Mouse (Mus musculus): Measurements from ENCODE around the gene Kctd12. TPM values are rescaled to one million over a fixed set of nuclear protein-coding genes. Genes with fewer than 3 reads are reported as not detected.
A peak's percentile ranks its signal among the peaks of the same experiment; 100 is the strongest.

The Kctd12 gene
- total and polyA plus RNA-seq, 2 experiments: 3.8 to 7.2 TPM

DNA sequence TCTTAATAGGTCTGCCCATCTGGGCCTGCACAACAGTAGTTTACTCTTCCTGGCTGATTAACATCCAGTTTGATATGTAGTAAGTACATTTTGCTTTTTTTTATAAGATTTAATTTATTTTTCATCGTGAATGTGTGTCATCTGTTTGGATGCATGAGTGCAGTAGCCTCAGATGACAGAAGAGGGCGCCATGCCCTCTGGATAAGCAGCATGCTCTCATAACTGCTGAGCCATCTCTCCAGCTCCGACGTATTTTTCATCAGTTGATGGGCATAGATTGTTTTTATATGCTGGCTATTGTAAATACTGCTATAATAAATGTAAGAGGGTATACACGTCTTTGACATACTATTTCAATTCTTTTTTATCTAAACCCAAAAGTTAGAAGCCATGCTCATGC, 29.3 kb upstream of the Kctd12 start:
- peak; percentile 17 for DNase-seq (ENCODE audit: extremely low read depth, low read depth, low spot score)
- Histone ChIP-seq H3K4me1 (ENCODE audit: control insufficient read depth, insufficient read depth, low read length) (no peaks in the 10 kb centered on the region), H3K79me2 (ENCODE audit: control insufficient read depth, insufficient read depth, low read length) (no peaks in the 10 kb centered on the region)

DNA sequence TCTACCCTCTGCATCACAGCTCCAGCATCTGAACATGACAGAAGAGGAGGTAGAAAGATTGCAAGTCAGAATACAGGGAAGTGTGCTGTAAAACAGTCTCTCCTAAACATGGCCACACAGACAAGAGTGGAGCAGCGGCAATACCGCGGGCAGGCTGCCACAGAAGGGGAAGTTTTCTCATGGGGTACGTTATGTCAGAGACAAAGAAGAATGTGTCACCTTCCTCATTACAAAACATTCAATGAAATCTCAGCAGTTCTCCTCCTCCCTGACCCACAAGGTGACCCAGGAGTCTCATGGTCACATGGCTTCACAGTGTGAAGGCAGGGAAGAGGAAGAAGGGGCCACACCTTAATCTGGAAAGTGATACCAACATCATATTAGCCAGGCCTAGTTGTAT, 25.3 kb upstream of the Kctd12 start:
- TF ChIP-seq POLR2A (IDR thresholded peaks at IDR 0.05; ENCODE audit: extremely low read depth, insufficient read depth, low read length) (no peak), CTCF (IDR thresholded peaks at IDR 0.05; ENCODE audit: low read depth, low read length) (no peak)
- H3K4me1 ChIP-seq (ENCODE audit: control insufficient read depth, insufficient read depth, low read length): no peaks in the 10 kb centered on the region
- WGBS: 83% methylated on average over 4 of the region's 4 CpGs

More for the DNA sequence above, 29.3 kb upstream of the Kctd12 start:
- H3K27me3 ChIP-seq (ENCODE audit: control insufficient read depth, insufficient read depth, low read length): no peaks in the 10 kb centered on the region
- no peak overlapping the region for H3K27ac ChIP-seq (replicated peaks; ENCODE audit: insufficient read depth, low read depth, low read length)
- WGBS: 27% methylated on average over 5 of the region's 5 CpGs
- H3K4me3 ChIP-seq (ENCODE audit: insufficient read depth, low read depth, low read length): no peak overlapping the region
- H3K36me3 ChIP-seq (ENCODE audit: control insufficient read depth, insufficient read depth, low read length): no peaks in the 10 kb centered on the region
- no peak for TF ChIP-seq POLR2A (IDR thresholded peaks at IDR 0.05; ENCODE audit: extremely low read depth, insufficient read depth, low read length)
- TF ChIP-seq CTCF (IDR thresholded peaks at IDR 0.05; ENCODE audit: low read depth, low read length): peak; percentile 68; the same call in 1 of the 2 replicates
- H3K9ac ChIP-seq (ENCODE audit: low read depth, low read length): no peak overlapping the region

GRCm38 (mm10) chr14:102994662-102995561, 12.5 kb upstream of the Kctd12 start:
- H3K36me3 ChIP-seq (ENCODE audit: control insufficient read depth, insufficient read depth, low read length): no peaks in the 10 kb centered on the region
- H3K27ac ChIP-seq (replicated peaks; ENCODE audit: insufficient read depth, low read depth, low read length): no peak overlapping the region
- WGBS: 22% methylated on average over 6 of the region's 6 CpGs
- peak; percentile 48 for DNase-seq (ENCODE audit: extremely low read depth, low read depth, low spot score)
- H3K4me3 ChIP-seq (ENCODE audit: insufficient read depth, low read depth, low read length): no peak overlapping the region
- H3K27me3 ChIP-seq (ENCODE audit: control insufficient read depth, insufficient read depth, low read length): no peaks in the 10 kb centered on the region
- no peak overlapping the region for H3K9ac ChIP-seq (ENCODE audit: low read depth, low read length)
- no peaks in the 10 kb centered on the region for H3K79me2 ChIP-seq (ENCODE audit: control insufficient read depth, insufficient read depth, low read length)
- TF ChIP-seq POLR2A (IDR thresholded peaks at IDR 0.05; ENCODE audit: extremely low read depth, insufficient read depth, low read length) (no peak), CTCF (IDR thresholded peaks at IDR 0.05; ENCODE audit: low read depth, low read length) (peak; percentile 58)
- no peaks in the 10 kb centered on the region for H3K4me1 ChIP-seq (ENCODE audit: control insufficient read depth, insufficient read depth, low read length)

More for the DNA sequence above, 25.3 kb upstream of the Kctd12 start:
- Histone ChIP-seq H3K79me2 (ENCODE audit: control insufficient read depth, insufficient read depth, low read length) (no peaks in the 10 kb centered on the region), H3K27ac (replicated peaks; ENCODE audit: insufficient read depth, low read depth, low read length) (no peak overlapping the region), H3K27me3 (ENCODE audit: control insufficient read depth, insufficient read depth, low read length) (no peaks in the 10 kb centered on the region), H3K4me3 (ENCODE audit: insufficient read depth, low read depth, low read length) (no peak overlapping the region), H3K9ac (ENCODE audit: low read depth, low read length) (no peak overlapping the region), H3K36me3 (ENCODE audit: control insufficient read depth, insufficient read depth, low read length) (no peaks in the 10 kb centered on the region)
- no peak for DNase-seq (ENCODE audit: extremely low read depth, low read depth, low spot score)

- Histone ChIP-seq H3K79me2 (ENCODE audit: control insufficient read depth, insufficient read depth, low read length) (no peaks in the 10 kb centered on the region), H3K27me3 (ENCODE audit: control insufficient read depth, insufficient read depth, low read length) (no peaks in the 10 kb centered on the region), H3K27ac (replicated peaks; ENCODE audit: insufficient read depth, low read depth, low read length) (no peak overlapping the region), H3K9ac (ENCODE audit: low read depth, low read length) (no peak overlapping the region), H3K36me3 (ENCODE audit: control insufficient read depth, insufficient read depth, low read length) (no peaks in the 10 kb centered on the region), H3K4me1 (ENCODE audit: control insufficient read depth, insufficient read depth, low read length) (no peaks in the 10 kb centered on the region), H3K4me3 (ENCODE audit: insufficient read depth, low read depth, low read length) (no peak overlapping the region)
- WGBS: 48% methylated on average over 3 of the region's 3 CpGs
- DNase-seq (ENCODE audit: extremely low read depth, low read depth, low spot score): no peak
- TF ChIP-seq POLR2A (IDR thresholded peaks at IDR 0.05; ENCODE audit: extremely low read depth, insufficient read depth, low read length): no peak
- TF ChIP-seq CTCF (IDR thresholded peaks at IDR 0.05; ENCODE audit: low read depth, low read length): no peak
Measured at GRCm38 (mm10) chr14:102990765-102991164, 8.3 kb upstream of the Kctd12 start.

- no peak for DNase-seq (ENCODE audit: extremely low read depth, low read depth, low spot score)
- WGBS: 77% methylated on average over 5 of the region's 5 CpGs
- H3K36me3 ChIP-seq (ENCODE audit: control insufficient read depth, insufficient read depth, low read length): no peaks in the 10 kb centered on the region
- no peaks in the 10 kb centered on the region for H3K4me1 ChIP-seq (ENCODE audit: control insufficient read depth, insufficient read depth, low read length)
- no peak overlapping the region for H3K9ac ChIP-seq (ENCODE audit: low read depth, low read length)
- H3K27ac ChIP-seq (replicated peaks; ENCODE audit: insufficient read depth, low read depth, low read length): no peak overlapping the region
- H3K27me3 ChIP-seq (ENCODE audit: control insufficient read depth, insufficient read depth, low read length): no peaks in the 10 kb centered on the region
- no peaks in the 10 kb centered on the region for H3K79me2 ChIP-seq (ENCODE audit: control insufficient read depth, insufficient read depth, low read length)
- H3K4me3 ChIP-seq (ENCODE audit: insufficient read depth, low read depth, low read length): no peak overlapping the region
- TF ChIP-seq POLR2A (IDR thresholded peaks at IDR 0.05; ENCODE audit: extremely low read depth, insufficient read depth, low read length) (no peak), CTCF (IDR thresholded peaks at IDR 0.05; ENCODE audit: low read depth, low read length) (no peak)
Measured at GRCm38 (mm10) chr14:102989866-102990265, 7.4 kb upstream of the Kctd12 start.

DNA sequence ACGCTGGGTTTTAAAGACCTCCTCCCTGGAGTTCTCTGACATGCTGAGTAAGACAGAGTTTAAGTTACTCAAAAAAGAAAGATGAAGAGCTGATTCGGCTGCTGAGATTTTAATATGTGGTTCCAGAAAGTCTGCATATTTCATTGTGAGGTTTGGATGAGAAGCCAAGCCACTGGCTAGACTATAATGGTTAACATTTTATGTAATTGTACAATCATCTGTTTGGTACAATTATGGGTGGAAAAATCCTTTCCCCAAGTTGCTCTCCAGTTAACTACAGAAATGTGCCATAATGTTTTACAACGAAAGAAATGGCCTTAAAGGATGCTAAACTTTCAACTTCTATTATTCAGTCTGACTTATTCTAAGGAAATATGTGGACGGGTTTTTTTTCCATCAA, 6.8 kb upstream of the Kctd12 start:
- H3K27me3 ChIP-seq (ENCODE audit: control insufficient read depth, insufficient read depth, low read length): no peaks in the 10 kb centered on the region
- no peaks in the 10 kb centered on the region for H3K79me2 ChIP-seq (ENCODE audit: control insufficient read depth, insufficient read depth, low read length)
- no peak for DNase-seq (ENCODE audit: extremely low read depth, low read depth, low spot score)
- TF ChIP-seq CTCF (IDR thresholded peaks at IDR 0.05; ENCODE audit: low read depth, low read length) (no peak), POLR2A (IDR thresholded peaks at IDR 0.05; ENCODE audit: extremely low read depth, insufficient read depth, low read length) (no peak)
- WGBS: 74% methylated on average over 4 of the region's 4 CpGs
- H3K36me3 ChIP-seq (ENCODE audit: control insufficient read depth, insufficient read depth, low read length): no peaks in the 10 kb centered on the region
- H3K4me3 ChIP-seq (ENCODE audit: insufficient read depth, low read depth, low read length): no peak overlapping the region
- no peak overlapping the region for H3K9ac ChIP-seq (ENCODE audit: low read depth, low read length)
- no peak overlapping the region for H3K27ac ChIP-seq (replicated peaks; ENCODE audit: insufficient read depth, low read depth, low read length)
- H3K4me1 ChIP-seq (ENCODE audit: control insufficient read depth, insufficient read depth, low read length): no peaks in the 10 kb centered on the region

Data from liver, adult 2 months (tissue).